Mouse (Mus musculus): ENCODE results near the gene Slc38a3. TPM values are rescaled to one million over a fixed set of nuclear protein-coding genes. Genes with fewer than 3 reads are reported as not detected.
A peak's percentile ranks its signal among the peaks of the same experiment; 100 is the strongest.

Slc38a3 gene
- total and polyA plus RNA-seq, 3 experiments, result not detected

- Histone ChIP-seq H3K27ac (ENCODE audit: control insufficient read depth, low read depth, low read length) (no peak overlapping the region), H3K36me3 (ENCODE audit: control insufficient read depth in 1 of 2, insufficient read depth in 2 of 2, low read length in 2 of 2) (peaks cover 1 to 2% of the 10 kb centered on the region in 2 experiments; a peak in 3 of 4 replicates), H3K4me3 (ENCODE audit: control insufficient read depth in 1 of 2, insufficient read depth in 1 of 2, low read depth in 2 of 2, low read length in 2 of 2) (no peak overlapping the region), H3K4me1 (ENCODE audit: control insufficient read depth in 1 of 2, insufficient read depth in 2 of 2, low read length in 2 of 2) (peaks cover 0 to 1% of the 10 kb centered on the region in 2 experiments; a peak in 1 of 4 replicates), H3K9me3 (replicated peaks; ENCODE audit: insufficient read depth, low read length) (no peaks in the 10 kb centered on the region), H3K9ac (ENCODE audit: control insufficient read depth, low read depth, low read length, poor library complexity, severe bottlenecking) (no peak overlapping the region), H3K27me3 (ENCODE audit: control insufficient read depth in 1 of 2, insufficient read depth in 2 of 2, low read length in 2 of 2) (no peaks in the 10 kb centered on the region), H3K79me2 (ENCODE audit: control insufficient read depth, insufficient read depth, low read length, poor library complexity) (0 out of 2 replicates have a peak, but pooled peaks cover under 1% of the 10 kb centered on the region)
- DNase-seq (ENCODE audit: low read depth, low spot score), result no peak
- TF ChIP-seq MEF2A (IDR thresholded peaks at IDR 0.05; ENCODE audit: extremely low read depth, insufficient replicate concordance, low read depth, low read length, poor library complexity, severe bottlenecking) (no peak), MYC (IDR thresholded peaks at IDR 0.05; ENCODE audit: low read depth, low read length) (no peak), GABPA (IDR thresholded peaks at IDR 0.05; ENCODE audit: low read depth, low read length) (no peak), HCFC1 (IDR thresholded peaks at IDR 0.05; ENCODE audit: low read depth, low read length) (no peak), TCF12 (IDR thresholded peaks at IDR 0.05; ENCODE audit: low read depth, low read length) (no peak), POLR2AphosphoS5 (IDR thresholded peaks at IDR 0.05; ENCODE audit: borderline replicate concordance, low read depth, low read length) (no peak), MAZ (IDR thresholded peaks at IDR 0.05; ENCODE audit: low read depth, low read length) (no peak)
Observed at GRCm38 (mm10) chr9:107618098-107618497, 51.2 kb downstream of the Slc38a3 start.

- Histone ChIP-seq H3K4me3 (ENCODE audit: control insufficient read depth in 1 of 2, insufficient read depth in 1 of 2, low read depth in 2 of 2, low read length in 2 of 2) (no peak overlapping the region), H3K4me1 (ENCODE audit: control insufficient read depth in 1 of 2, insufficient read depth in 2 of 2, low read length in 2 of 2) (peaks cover 0 to 4% of the 10 kb centered on the region in 2 experiments; a peak in 1 of 4 replicates), H3K27me3 (ENCODE audit: control insufficient read depth in 1 of 2, insufficient read depth in 2 of 2, low read length in 2 of 2) (no peaks in the 10 kb centered on the region), H3K27ac (ENCODE audit: control insufficient read depth, low read depth, low read length) (no peak overlapping the region), H3K36me3 (ENCODE audit: control insufficient read depth in 1 of 2, insufficient read depth in 2 of 2, low read length in 2 of 2) (peaks cover under 1 to 3% of the 10 kb centered on the region in 2 experiments; a peak in 3 of 4 replicates), H3K9me3 (replicated peaks; ENCODE audit: insufficient read depth, low read length) (no peaks in the 10 kb centered on the region), H3K79me2 (ENCODE audit: control insufficient read depth, insufficient read depth, low read length, poor library complexity) (no peaks in the 10 kb centered on the region), H3K9ac (ENCODE audit: control insufficient read depth, low read depth, low read length, poor library complexity, severe bottlenecking) (no peak overlapping the region)
- TF ChIP-seq MYC (IDR thresholded peaks at IDR 0.05; ENCODE audit: low read depth, low read length), result peak; percentile 50; the same call in 1 of the 2 replicates
- TF ChIP-seq JUND (IDR thresholded peaks at IDR 0.05; ENCODE audit: low read depth, low read length), result no peak
- no peak for TF ChIP-seq CHD2 (IDR thresholded peaks at IDR 0.05; ENCODE audit: low read length)
- peak; percentile 71; the same call in 1 of the 2 replicates for TF ChIP-seq ZNF384 (IDR thresholded peaks at IDR 0.05; ENCODE audit: low read depth, low read length)
- peak in 2 of 3 experiments; percentile 17 to 37; a peak in 3 of 6 replicates for TF ChIP-seq CTCF (IDR thresholded peaks at IDR 0.05 in 2 of 3, conservative IDR thresholded peaks at IDR 0.05 in 1 of 3; ENCODE audit: control insufficient read depth in 1 of 3, insufficient read depth in 1 of 3, low read depth in 2 of 3, low read length in 3 of 3, poor library complexity in 1 of 3, severe bottlenecking in 1 of 3)
- DNase-seq (ENCODE audit: low read depth, low spot score), result peak; percentile 51
Observed at GRCm38 (mm10) chr9:107617461-107617860, 51.9 kb downstream of the Slc38a3 start.

GRCm38 (mm10) chr9:107615035-107615434 lies 54.3 kb downstream of the Slc38a3 start:
- no peak overlapping the region for H3K27ac ChIP-seq (ENCODE audit: control insufficient read depth, low read depth, low read length)
- TF ChIP-seq CHD1 (IDR thresholded peaks at IDR 0.05; ENCODE audit: low read depth, low read length) (no peak), ETS1 (IDR thresholded peaks at IDR 0.05; ENCODE audit: low read depth, low read length) (no peak), SMC3 (IDR thresholded peaks at IDR 0.05; ENCODE audit: low read depth, low read length) (no peak), POLR2A (IDR thresholded peaks at IDR 0.05; ENCODE audit: control insufficient read depth in 1 of 2, insufficient read depth in 1 of 2, low read depth in 1 of 2, low read length in 2 of 2, poor library complexity in 1 of 2) (no peak), ZNF384 (IDR thresholded peaks at IDR 0.05; ENCODE audit: low read depth, low read length) (no peak), MYC (IDR thresholded peaks at IDR 0.05; ENCODE audit: low read depth, low read length) (no peak), NRF1 (IDR thresholded peaks at IDR 0.05; ENCODE audit: insufficient read depth, low read depth, low read length, poor library complexity, severe bottlenecking) (no peak), BHLHE40 (IDR thresholded peaks at IDR 0.05; ENCODE audit: borderline replicate concordance, low read depth, low read length) (no peak), ZKSCAN1 (IDR thresholded peaks at IDR 0.05; ENCODE audit: low read depth, low read length) (no peak), EP300 (IDR thresholded peaks at IDR 0.05; ENCODE audit: low read depth in 1 of 2, low read length in 2 of 2) (no peak), E2F4 (IDR thresholded peaks at IDR 0.05; ENCODE audit: borderline replicate concordance, low read depth, low read length) (no peak), MXI1 (IDR thresholded peaks at IDR 0.05; ENCODE audit: low read depth, low read length) (no peak), GABPA (IDR thresholded peaks at IDR 0.05; ENCODE audit: low read depth, low read length) (no peak), GATA1 (IDR thresholded peaks at IDR 0.05; ENCODE audit: low read depth, low read length) (no peak)
- H3K27me3 ChIP-seq (ENCODE audit: control insufficient read depth in 1 of 2, insufficient read depth in 2 of 2, low read length in 2 of 2), result no peaks in the 10 kb centered on the region
- no peak overlapping the region for H3K9ac ChIP-seq (ENCODE audit: control insufficient read depth, low read depth, low read length, poor library complexity, severe bottlenecking)
- H3K9me3 ChIP-seq (replicated peaks; ENCODE audit: insufficient read depth, low read length), result no peaks in the 10 kb centered on the region
- peaks cover 0 to 7% of the 10 kb centered on the region in 2 experiments; a peak in 3 of 4 replicates for H3K36me3 ChIP-seq (ENCODE audit: control insufficient read depth in 1 of 2, insufficient read depth in 2 of 2, low read length in 2 of 2)
- peaks cover 3 to 15% of the 10 kb centered on the region in 2 experiments; a peak in 3 of 4 replicates for H3K4me1 ChIP-seq (ENCODE audit: control insufficient read depth in 1 of 2, insufficient read depth in 2 of 2, low read length in 2 of 2)
- H3K4me3 ChIP-seq (ENCODE audit: control insufficient read depth in 1 of 2, insufficient read depth in 1 of 2, low read depth in 2 of 2, low read length in 2 of 2), result no peak overlapping the region
- DNase-seq (ENCODE audit: low read depth, low spot score), result no peak
- peaks cover 2% of the 10 kb centered on the region; the same call in 1 of the 2 replicates for H3K79me2 ChIP-seq (ENCODE audit: control insufficient read depth, insufficient read depth, low read length, poor library complexity)

All from MEL (cell line).